Mouse (Mus musculus) intestine, embryonic 14.5 days (tissue): ENCODE data around the gene Il3. TPM values are rescaled to one million over a fixed set of nuclear protein-coding genes. Genes with fewer than 3 reads are reported as not detected.

ENCODE experiments used
- ATAC-seq: fragments of 200-750 bp; cut with Nextera tagmentation; replicated peaks from 2 replicates; pipeline ENCODE4 v1.8.0; 2017; ENCODE audit warnings: low read depth, moderate number of reproducible peaks, moderate TSS enrichment, moderate library complexity; ENCODE audit not compliant: low FRiP score, low TSS enrichment
- DNase-seq: peaks from one replicate; pipeline ENCODE4 v3.0.0-alpha.2; 2018; ENCODE audit warnings: low spot score
- H3K27ac ChIP-seq: fragments of 300-500 bp; sonication (generic); 2 replicates; pipeline ENCODE4 v1.5.1; 2014; ENCODE audit warnings: low read depth, mild to moderate bottlenecking, control low read depth
- H3K27me3 ChIP-seq: fragments of 300-500 bp; sonication (generic); replicated peaks from 2 replicates; pipeline ENCODE4 v1.6.1; 2014; ENCODE audit warnings: low read length, control low read depth; ENCODE audit not compliant: control insufficient read depth, insufficient read depth
- H3K36me3 ChIP-seq: fragments of 300-500 bp; sonication (generic); 2 replicates; pipeline ENCODE4 v1.6.1; 2014; ENCODE audit warnings: low read length, control low read depth; ENCODE audit not compliant: control insufficient read depth, insufficient read depth
- H3K4me1 ChIP-seq: fragments of 300-500 bp; sonication (generic); replicated peaks from 2 replicates; pipeline ENCODE4 v1.6.1; 2014; ENCODE audit warnings: low read length, control low read depth, mixed read lengths; ENCODE audit not compliant: control insufficient read depth, insufficient read depth
- H3K4me2 ChIP-seq: fragments of 300-500 bp; sonication (generic); 2 replicates; pipeline ENCODE4 v1.6.1; 2014; ENCODE audit warnings: low read length
- H3K4me3 ChIP-seq: fragments of 300-500 bp; sonication (generic); 2 replicates; pipeline ENCODE4 v1.5.1; 2014; ENCODE audit warnings: low read depth, low read length, control low read depth, mixed read lengths
- H3K9ac ChIP-seq: fragments of 300-500 bp; sonication (generic); 2 replicates; pipeline ENCODE4 v1.6.1; 2014; ENCODE audit warnings: mild to moderate bottlenecking, low read length
- H3K9me3 ChIP-seq: fragments of 300-500 bp; sonication (generic); 2 replicates; pipeline ENCODE4 v1.6.1; 2016; ENCODE audit warnings: low read length, control low read depth; ENCODE audit not compliant: control insufficient read depth
- WGBS: fragments of 180-500 bp; shearing (Covaris S2); extraction: QIAGEN DNeasy Blood & Tissue Kit; methylation state at CpG from one replicate; pipeline ENCODE4 v1.1.7; 2014; 5-methylcytosine and 5-hydroxymethylcytosine counted together
- polyA plus RNA-seq: library from polyadenylated mRNA; unstranded; fragments of >200 nt; fragmentation: Nextera tagmentation; extraction: Ambion mirVana; gene quantifications from 2 replicates; pipeline ENCODE4 v1.2.1, GENCODE M21; 2014

Il3 gene
- polyA plus RNA-seq, 1 experiment from 2014 or later = not detected

GRCm38 (mm10) chr11:54242494-54242893 lies 24.6 kb downstream of the Il3 start:
- H3K27ac ChIP-seq = no peak overlapping the region
- no peak overlapping the region for H3K9ac ChIP-seq
- H3K4me1 ChIP-seq = no peaks in the 10 kb centered on the region
- no peaks in the 10 kb centered on the region for H3K36me3 ChIP-seq
- H3K9me3 ChIP-seq = no peaks in the 10 kb centered on the region
- WGBS = 82% methylated on average over 3 of the region's 3 CpGs
- H3K4me3 ChIP-seq = no peak overlapping the region
- DNase-seq = no peak
- no peaks in the 10 kb centered on the region for H3K27me3 ChIP-seq
- H3K4me2 ChIP-seq = no peak overlapping the region
- ATAC-seq = no peak

GRCm38 (mm10) chr11:54236939-54237338 lies 30.1 kb downstream of the Il3 start:
- WGBS = 67% methylated on average over 2 of the region's 2 CpGs
- Histone ChIP-seq H3K36me3 (no peaks in the 10 kb centered on the region), H3K9me3 (no peaks in the 10 kb centered on the region), H3K27me3 (no peaks in the 10 kb centered on the region), H3K27ac (no peak overlapping the region), H3K4me3 (no peak overlapping the region), H3K4me1 (no peaks in the 10 kb centered on the region), H3K9ac (no peak overlapping the region), H3K4me2 (no peak overlapping the region)
- DNase-seq = no peak
- ATAC-seq = no peak

GRCm38 (mm10) chr11:54227478-54227877 lies 39.6 kb downstream of the Il3 start:
- H3K27ac ChIP-seq = no peak overlapping the region

GRCm38 (mm10) chr11:54224475-54224986 lies 42.5 kb downstream of the Il3 start:
- Histone ChIP-seq H3K9me3 (no peaks in the 10 kb centered on the region), H3K27me3 (no peaks in the 10 kb centered on the region), H3K36me3 (no peaks in the 10 kb centered on the region), H3K4me1 (no peaks in the 10 kb centered on the region), H3K27ac (no peak overlapping the region), H3K9ac (no peak overlapping the region), H3K4me3 (no peak overlapping the region), H3K4me2 (no peak overlapping the region)
- no peak for DNase-seq
- WGBS = 85% methylated on average over 5 of the region's 5 CpGs
- ATAC-seq = no peak

More at GRCm38 (mm10) chr11:54227478-54227877, 39.6 kb downstream of the Il3 start:
- Histone ChIP-seq H3K36me3 (no peaks in the 10 kb centered on the region), H3K4me2 (no peak overlapping the region), H3K4me3 (no peak overlapping the region), H3K27me3 (no peaks in the 10 kb centered on the region), H3K9ac (no peak overlapping the region), H3K9me3 (no peaks in the 10 kb centered on the region), H3K4me1 (no peaks in the 10 kb centered on the region)
- no peak for DNase-seq
- 89% methylated on average over 2 of the region's 2 CpGs for WGBS
- ATAC-seq = no peak

GRCm38 (mm10) chr11:54223637-54224474 lies 43.2 kb downstream of the Il3 start:
- ATAC-seq = no peak
- no peak overlapping the region for H3K9ac ChIP-seq
- no peaks in the 10 kb centered on the region for H3K9me3 ChIP-seq
- DNase-seq = no peak
- no peaks in the 10 kb centered on the region for H3K27me3 ChIP-seq
- 79% methylated on average over 9 of the region's 9 CpGs for WGBS
- no peaks in the 10 kb centered on the region for H3K4me1 ChIP-seq
- no peak overlapping the region for H3K4me2 ChIP-seq
- H3K36me3 ChIP-seq = no peaks in the 10 kb centered on the region
- no peak overlapping the region for H3K27ac ChIP-seq
- H3K4me3 ChIP-seq = no peak overlapping the region

GRCm38 (mm10) chr11:54219903-54220740 lies 47.0 kb downstream of the Il3 start:
- H3K9me3 ChIP-seq = no peaks in the 10 kb centered on the region
- no peaks in the 10 kb centered on the region for H3K36me3 ChIP-seq
- ATAC-seq (no peak), DNase-seq (no peak)
- H3K9ac ChIP-seq = no peak overlapping the region
- no peak overlapping the region for H3K4me2 ChIP-seq
- 44% methylated on average over 6 of the region's 6 CpGs for WGBS
- no peaks in the 10 kb centered on the region for H3K4me1 ChIP-seq
- no peak overlapping the region for H3K4me3 ChIP-seq
- no peaks in the 10 kb centered on the region for H3K27me3 ChIP-seq
- H3K27ac ChIP-seq = no peak overlapping the region

- ATAC-seq = no peak
- Histone ChIP-seq H3K4me2 (no peak overlapping the region), H3K9me3 (no peaks in the 10 kb centered on the region), H3K4me1 (no peaks in the 10 kb centered on the region), H3K27me3 (no peaks in the 10 kb centered on the region), H3K36me3 (no peaks in the 10 kb centered on the region), H3K9ac (no peak overlapping the region), H3K4me3 (no peak overlapping the region), H3K27ac (no peak overlapping the region)
- 95% methylated on average over 1 of the region's 1 CpGs for WGBS
- DNase-seq = no peak
Observed at GRCm38 (mm10) chr11:54219191-54219590, 47.9 kb downstream of the Il3 start.

GRCm38 (mm10) chr11:54217384-54217783 lies 49.7 kb downstream of the Il3 start:
- 68% methylated on average over 7 of the region's 7 CpGs for WGBS
- Histone ChIP-seq H3K4me3 (no peak overlapping the region), H3K27me3 (no peaks in the 10 kb centered on the region), H3K4me1 (no peaks in the 10 kb centered on the region), H3K36me3 (no peaks in the 10 kb centered on the region), H3K27ac (no peak overlapping the region), H3K9me3 (no peaks in the 10 kb centered on the region), H3K4me2 (no peak overlapping the region), H3K9ac (no peak overlapping the region)
- no peak for DNase-seq
- ATAC-seq = no peak
